Mouse (Mus musculus) yolk sac, embryonic 10.5 days (tissue): ENCODE data around the gene Ly6g6d.
A peak's percentile ranks its signal among the peaks of the same experiment; 100 is the strongest.
"Not testable (repeated sequence)": the region's sequence is repeated elsewhere in the genome, so short reads cannot be mapped to it uniquely, and the experiment has no call there.

Source experiments
- DNase-seq: peaks from one replicate; pipeline ENCODE4 v3.0.0-alpha.2; 2017; ENCODE audit warnings: low spot score

Gene Ly6g6d

DNA sequence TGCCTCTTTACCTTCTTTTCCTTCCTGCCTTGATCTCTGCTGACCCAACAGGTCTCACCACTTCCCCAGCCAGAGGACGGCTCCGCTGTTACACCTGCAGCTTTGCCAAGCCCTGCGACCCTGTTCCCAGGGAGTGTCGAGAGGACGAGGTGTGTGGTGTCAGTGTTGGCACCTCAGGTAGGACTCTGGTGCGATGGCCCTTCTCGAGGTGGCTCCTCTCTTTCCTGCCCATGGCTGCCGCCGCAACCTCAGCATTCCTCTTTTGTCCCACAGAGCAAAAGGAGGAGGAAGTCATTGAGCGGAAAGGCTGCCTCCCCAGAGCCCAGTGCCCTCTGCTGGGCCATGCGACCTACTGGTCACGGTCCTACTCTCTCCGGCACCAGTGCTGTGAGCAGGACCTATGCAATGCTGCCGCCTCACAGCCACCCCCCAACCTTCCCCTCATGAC lies at the start of gene Ly6g6d:
TSS of gene Ly6g6d (minus strand) at position 280 of the 448 bp plus-strand sequence.
- DNase-seq: no peak

DNA sequence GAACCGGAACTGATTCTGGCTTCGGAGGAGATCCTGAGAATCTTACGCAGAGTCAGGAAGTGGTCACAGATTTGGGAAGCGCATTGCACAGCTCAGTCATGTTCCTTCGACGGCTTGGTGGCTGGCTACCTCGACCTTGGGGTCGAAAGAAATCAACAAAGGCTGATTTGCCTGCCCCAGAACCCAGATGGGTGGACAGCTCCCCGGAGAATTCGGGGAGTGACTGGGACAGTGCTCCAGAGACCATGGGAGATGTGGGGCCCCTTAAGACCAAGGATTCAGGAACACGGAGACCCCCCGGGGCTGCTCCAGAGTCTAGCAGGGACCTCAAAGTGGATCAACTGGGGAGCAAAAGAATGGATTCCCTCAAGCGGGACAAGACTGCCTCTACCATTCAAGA lies 49.2 kb upstream of the Ly6g6d start:
- peak; percentile 5 for DNase-seq

DNA sequence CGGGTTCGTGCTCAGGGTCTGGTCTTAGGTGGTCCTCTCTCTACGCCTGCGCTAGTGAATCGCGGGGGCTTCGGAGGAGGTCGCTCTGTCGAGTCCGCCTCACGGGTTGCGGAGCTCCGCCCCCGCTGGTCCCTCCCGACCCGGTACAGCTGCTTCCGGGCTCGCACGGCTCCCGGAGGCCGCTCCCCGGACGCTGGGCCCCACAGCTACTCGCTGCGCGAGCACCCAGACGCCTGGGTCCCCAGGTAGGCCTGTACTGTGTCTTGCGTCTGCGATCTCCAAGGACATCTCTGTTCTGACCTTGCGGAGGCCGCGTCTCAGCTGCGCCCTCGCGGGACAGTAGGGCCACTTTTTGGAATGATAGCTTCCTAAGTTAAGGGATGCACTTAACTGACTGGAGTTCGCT lies 48.3 kb upstream of the Ly6g6d start, which contains the start of gene D17H6S53E:
TSS of gene D17H6S53E (plus strand) at position 168 of the 406 bp plus-strand sequence.
- DNase-seq: peak; percentile 86

DNA sequence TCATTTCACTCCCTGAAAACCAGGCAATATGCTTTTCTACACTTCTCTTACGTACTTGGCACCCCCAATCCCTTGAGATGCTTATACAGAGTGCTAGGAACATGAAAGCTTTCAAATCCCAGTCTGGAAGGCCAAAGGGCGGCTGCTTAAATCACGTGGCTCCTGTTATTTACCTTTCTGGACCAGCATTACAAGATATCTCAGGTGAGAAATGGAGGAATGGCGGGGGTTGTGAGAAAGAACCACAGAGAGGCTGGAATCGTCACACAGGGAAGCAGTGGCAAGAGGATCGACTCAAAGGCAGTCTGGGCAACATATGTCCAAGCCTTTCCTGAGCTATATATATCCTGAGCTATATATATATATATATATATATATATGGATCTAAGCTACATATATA lies 47.7 kb upstream of the Ly6g6d start:
- peak; percentile 68 for DNase-seq

DNA sequence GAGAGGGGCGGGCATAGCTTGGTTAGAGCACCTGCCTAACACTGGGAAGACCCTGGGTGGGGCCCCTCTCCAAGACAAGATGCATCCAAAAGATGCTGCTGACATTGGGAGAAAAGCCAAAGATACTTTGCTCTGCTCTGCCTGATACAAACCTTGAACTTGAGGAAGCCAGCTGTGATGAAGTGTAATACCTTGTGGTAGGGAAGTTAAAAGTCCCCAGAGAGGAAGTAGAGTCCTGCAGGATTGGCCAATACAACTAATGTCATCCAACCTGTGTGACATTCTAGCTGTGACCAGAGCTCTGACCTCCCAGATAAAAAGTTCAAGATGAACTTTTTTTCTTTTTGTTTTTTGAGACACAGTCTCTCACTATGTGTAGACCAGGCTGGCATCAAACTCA lies 47.2 kb upstream of the Ly6g6d start:
- DNase-seq: no peak

DNA sequence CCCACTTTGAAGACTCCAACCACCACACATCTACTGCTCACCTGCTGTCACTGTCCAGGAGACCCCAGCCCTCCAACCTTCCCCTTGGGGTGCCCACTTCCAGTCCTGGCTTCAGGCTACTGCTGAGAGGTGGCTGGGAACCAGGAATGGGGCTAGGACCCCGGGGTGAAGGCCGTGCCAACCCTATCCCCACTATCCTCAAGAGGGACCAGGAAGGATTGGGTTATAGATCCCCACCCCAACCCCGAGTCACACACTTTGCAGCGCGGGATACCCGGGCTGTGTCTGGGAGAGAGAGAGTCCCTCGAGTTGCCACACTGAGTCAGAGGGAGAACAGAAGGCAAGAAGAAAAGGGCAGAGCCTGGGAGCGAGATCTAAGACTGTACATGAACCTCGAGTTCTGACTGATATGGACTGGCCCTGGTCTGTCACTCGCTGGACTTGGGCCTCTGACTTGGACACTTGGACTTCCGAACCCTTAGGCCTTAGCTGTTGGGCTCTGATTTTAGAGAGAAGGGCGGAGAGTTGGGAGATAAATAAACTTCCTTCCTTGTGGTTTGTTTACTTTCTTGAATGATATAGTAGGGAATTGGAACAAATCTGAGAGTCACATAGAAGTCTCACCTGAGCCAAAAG lies 46.5 kb upstream of the Ly6g6d start:
- DNase-seq: not testable (repeated sequence)

DNA sequence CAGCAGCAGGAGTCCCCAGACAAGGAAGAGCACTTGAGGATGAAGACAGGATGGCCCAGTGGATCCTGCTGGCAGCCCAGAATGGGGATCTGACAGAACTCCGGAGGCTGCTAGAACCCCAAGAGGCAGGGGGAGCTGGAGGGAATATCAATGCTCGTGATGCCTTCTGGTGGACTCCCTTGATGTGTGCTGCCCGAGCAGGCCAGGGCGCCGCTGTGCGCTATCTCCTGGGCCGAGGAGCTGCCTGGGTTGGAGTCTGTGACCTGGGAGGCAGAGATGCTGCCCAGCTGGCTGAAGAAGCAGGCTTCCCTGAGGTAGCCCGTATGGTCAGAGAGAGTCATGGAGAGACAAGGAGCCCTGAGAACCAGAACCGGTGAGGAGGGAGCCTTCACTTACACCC lies 45.4 kb upstream of the Ly6g6d start:
- DNase-seq: not testable (repeated sequence)

DNA sequence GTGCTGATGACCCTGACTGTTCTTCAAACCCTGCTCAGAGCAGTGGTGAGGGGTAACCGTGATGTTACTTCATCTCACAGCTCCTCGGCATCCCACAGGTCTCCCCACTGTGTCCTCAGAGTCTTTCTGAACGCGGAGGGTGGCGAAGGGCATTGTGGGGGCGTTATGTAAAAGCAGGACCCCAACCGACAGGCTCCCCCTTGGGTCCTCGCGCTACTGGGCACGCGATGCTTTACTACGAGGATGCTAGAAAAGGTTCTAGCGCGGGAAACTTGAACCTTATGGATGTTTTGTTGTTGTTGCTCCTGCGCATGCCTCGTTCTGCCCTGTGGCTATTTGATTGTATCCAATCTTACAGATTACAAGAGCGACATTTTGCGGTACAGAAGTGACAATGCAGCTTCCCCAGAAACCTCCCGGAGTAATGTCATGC lies 44.0 kb upstream of the Ly6g6d start, which contains the start of gene Csnk2b:
TSS of gene Csnk2b (minus strand) at position 183 of the 433 bp plus-strand sequence.
- no peak for DNase-seq

DNA sequence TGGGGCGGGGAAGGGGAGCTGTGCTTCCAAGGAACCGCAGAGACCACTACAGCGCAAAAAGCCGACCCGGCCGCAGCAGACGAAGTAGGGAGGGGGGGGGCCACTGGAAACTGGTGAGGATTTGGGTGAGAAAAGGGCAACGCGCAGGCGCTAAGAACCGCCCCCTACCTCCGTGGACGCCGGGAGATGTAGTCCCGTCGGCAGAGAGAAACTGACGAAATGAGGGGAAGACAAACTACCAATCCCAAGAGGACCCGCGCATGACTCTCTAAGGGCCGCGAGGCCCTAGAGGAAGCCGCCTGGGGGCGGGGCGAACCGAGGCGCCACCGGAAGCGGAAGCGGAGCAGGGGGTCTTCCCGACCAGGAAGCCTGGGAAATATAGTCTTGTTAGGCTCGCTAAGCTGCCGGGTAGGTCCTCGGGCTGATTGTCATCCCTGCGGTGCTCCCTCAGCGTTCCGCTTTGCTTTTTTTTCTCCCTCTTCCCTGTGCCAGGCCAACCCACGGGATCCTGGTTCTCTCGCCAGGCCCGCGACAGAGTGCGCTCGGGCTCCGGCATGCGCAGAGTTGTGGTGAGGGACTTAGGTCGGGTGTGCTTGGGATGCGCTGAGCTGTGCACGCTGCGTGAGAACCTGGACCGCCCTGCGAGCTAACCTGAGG lies 43.4 kb upstream of the Ly6g6d start, which contains the start of gene Gpank1:
TSS of gene Gpank1 (plus strand) at position 313 of the 657 bp plus-strand sequence.
- peak; percentile 99 for DNase-seq

DNA sequence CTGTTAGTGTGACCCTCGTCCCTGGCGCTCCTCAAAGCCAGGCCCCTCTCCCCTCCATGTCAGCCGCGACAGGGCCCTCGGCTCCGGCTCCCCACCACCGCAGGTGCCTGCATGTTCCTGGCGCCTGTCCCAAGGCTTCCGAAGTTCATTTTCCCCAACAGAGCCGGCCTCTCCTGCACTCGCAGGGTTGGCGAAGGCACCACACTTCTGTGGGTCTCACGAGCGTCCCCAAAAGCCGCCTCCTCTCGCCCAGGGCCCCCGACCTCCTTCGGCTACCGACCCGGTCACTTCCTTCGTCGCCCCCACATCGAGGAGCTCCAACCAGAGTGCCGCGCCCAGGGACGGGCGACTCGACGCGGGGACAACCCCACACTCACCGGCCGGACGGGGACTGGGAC lies 42.9 kb upstream of the Ly6g6d start:
- no peak for DNase-seq

DNA sequence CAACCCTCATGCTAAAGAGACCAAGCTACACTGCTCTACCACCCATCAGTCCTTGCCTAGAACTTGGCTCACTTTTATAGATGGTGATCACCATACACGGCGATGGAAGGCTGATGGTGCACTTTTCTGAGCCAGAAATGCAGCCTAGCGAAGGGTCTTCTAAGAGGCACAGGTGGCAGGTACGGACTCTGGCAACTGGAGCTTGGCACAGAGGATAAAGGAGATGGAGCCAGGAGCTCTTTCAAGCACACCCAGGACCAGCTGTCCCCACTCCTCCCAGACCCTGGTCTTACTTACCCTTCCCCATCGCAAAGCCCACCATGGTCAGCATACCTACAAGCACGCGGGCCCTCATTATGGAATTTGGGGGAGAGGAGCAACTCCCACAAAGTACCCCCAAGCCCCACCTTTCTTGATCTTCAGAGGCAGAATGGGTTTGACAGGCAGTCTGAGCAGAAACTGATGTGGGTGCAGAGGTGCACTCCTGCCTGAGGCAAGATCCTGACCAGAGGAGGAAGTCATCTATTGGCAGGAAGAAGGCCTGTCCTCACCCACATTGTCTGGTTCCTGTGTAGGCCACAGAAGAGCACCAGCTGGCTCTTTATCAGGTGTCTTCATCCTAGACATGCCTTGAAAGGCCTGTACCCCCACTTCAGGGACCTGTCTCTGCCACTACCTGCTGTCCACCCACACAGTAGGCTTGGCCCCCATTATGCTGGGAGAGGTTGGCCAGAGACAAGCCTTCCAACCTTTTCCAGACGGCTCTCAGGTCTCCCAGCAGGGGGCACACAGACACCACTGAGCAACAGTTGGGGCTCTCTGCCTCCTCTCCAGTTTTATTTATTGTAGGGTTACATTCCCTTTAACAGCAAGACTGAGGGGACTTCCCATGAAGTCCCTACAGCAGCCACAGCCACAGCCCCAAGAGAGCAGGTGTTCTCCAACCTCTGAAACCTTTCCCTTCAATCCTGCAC lies 37.5 kb upstream of the Ly6g6d start, which contains the start of gene Ly6g5b:
TSS of gene Ly6g5b (minus strand) at position 383 of the 974 bp plus-strand sequence.
- no peak for DNase-seq

DNA sequence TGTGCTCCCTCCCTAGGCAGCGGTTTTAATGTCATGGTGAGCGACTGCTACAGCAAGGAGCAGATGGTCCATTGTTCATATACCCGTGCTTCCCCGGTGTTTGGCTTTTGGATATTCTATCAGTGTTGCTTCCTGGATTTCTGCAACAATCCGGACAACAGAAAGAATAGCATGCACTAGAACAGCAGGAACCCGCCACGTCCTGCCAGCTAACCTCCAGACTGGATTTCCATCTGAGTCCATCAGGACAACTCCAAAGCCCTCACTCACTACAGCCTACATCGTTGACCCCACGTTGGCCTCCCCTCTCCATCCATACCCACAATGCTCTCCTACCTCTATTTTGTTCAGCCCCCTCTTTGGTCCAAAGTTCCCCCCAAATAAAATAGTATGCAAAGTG lies 33.9 kb upstream of the Ly6g6d start:
- DNase-seq: no peak

DNA sequence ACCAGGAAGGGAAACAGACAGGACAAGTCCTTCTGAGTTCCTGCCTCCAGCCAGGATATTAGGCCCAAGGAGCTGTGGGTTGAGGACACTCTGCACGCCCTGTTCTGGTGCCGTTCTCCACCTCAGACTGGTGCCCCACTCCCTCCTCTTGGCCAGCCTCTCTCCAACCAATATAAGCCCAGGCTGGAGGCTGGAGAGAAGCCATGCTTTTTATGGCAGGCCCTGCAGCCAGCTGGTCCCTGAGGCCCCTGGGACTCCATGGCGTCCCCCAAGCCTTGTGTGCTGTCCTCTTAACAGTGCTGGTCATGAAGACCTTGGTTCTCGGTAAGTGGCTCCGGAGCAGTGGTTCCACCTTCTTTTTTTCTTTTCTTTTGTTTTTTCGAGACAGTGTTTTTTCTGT lies 30.2 kb upstream of the Ly6g6d start, which contains the start of gene Ly6g5c:
TSS of gene Ly6g5c (plus strand) at position 183 of the 400 bp plus-strand sequence.
- DNase-seq: no peak

DNA sequence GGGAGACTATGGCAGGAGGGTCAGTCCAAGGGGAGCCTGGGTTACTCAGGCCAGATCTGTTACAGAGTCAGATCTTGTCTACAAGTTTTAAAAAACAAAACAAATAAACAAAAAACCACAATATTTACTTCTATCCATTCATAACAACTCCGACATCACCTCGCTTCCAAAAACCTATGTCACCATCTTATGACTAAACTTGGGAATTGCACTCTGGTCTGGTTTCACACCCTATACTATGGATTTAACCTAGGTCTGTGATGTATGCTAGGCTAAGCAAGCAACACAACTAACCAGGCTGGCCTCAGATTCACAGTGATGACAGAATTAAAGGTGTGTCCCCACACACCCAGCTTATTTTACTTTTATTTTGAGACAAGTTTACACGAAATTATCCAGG lies 28.7 kb upstream of the Ly6g6d start:
- no peak for DNase-seq

DNA sequence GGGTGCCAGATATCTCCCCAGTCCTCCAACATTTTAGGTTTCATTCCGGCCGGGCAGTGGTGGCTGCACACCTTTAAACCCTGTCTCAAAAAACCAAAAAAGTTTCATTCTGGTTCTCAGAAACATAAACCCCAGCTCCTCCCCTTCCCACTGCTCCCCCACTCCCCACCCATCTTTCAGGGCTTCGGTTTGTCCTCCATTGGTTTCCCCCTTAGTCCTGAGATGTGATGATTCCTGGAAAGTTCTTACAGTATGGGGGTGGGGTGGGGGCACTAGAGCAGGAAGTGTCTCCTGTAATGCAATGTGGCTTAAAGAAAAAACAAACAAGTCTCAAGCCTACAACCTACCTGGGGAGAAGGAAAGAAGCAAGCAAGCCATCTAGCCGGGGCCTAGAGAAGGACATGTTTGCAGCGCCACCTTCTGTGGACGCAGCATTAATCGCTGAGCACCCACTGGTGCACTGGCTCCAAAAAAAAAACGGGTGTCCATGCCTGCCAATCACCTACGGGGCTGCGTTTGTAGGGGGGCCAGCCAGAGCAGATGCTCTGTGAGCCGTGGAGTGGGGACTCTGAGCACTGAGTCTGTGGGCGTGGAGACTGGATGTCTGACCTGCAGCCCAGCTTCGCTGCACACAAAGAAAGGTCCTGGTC lies 28.0 kb upstream of the Ly6g6d start:
- no peak for DNase-seq

DNA sequence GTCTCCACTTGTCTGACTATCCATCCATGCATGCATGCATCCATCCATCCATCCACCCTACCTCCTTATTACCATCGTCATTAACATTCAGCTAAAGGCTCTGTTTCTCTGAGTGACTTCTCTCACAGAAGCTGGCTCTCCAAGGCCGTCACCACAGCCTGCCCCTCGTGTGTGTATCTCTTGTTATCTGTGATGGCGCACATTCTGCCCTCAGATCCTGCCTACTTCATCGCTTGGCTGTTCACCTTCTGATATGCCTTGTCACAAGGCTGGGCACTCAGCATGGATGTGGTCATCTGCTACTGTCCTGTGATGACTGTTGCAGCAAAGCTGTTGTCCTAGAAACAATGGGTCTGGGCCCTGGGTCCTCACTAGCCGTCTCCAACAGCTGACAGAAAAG lies 26.9 kb upstream of the Ly6g6d start:
- DNase-seq: no peak

DNA sequence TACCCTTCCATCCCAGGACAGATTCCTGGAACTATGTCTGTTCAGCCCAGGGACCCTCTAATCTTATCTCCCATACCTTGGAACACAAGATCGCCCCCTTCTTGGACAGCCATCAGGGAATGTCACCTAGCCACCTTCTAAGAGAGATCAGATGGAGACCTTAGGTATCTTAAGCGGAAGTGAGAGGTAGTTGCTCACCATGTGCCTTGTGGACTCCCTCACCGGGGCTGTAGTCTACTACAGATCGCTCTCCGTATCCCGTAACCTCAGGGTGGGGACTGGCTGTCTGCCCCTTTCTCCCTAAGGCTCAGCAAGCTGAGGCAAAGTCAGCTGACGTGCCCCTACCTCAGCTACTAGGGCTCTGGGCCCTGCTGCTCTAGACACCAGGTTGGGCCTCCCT lies 26.2 kb upstream of the Ly6g6d start:
- peak; percentile 58 for DNase-seq

DNA sequence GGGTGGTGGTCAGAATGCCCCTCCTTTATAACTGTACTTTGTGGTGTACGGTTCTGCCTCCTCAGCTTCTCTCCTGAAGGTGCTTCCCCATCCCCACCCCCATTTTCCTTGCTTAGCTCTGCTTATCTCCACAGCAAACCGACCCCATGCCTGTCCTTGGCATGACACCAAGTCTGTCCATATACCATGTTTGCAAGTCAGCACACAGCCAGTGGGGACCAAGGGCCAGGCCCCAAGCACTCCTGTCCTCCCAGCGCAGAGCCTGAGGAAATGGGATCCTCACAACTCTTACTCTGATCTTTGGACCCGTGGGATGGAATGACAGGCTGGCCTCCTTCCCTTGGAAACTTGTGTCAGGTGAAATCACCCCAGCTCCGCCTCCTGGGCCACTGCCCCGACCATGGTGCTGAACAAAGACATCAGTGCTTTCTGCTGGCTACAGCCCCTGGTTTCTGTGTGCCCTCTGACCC lies 25.4 kb upstream of the Ly6g6d start:
- peak; percentile 88 for DNase-seq

DNA sequence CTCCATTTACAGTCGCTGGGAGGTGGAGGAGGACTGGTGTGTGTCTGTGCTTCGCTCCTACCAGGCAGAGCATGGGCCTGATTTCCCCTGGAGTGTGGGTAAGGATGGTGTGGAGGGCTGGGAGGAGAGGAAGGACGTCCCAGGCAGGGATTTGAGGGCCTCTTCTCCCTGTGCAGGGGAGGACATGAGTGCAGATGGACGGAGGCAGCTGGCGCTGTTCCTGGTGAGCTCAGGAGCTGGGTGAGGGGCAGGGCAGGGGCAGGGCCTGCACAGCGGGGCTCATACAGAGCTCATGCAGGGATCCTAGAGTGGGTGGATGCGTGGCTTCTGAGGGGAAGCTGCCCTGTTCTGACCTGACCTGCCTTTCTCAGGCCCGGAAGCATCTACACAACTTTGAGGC lies 24.4 kb upstream of the Ly6g6d start:
- no peak for DNase-seq

DNA sequence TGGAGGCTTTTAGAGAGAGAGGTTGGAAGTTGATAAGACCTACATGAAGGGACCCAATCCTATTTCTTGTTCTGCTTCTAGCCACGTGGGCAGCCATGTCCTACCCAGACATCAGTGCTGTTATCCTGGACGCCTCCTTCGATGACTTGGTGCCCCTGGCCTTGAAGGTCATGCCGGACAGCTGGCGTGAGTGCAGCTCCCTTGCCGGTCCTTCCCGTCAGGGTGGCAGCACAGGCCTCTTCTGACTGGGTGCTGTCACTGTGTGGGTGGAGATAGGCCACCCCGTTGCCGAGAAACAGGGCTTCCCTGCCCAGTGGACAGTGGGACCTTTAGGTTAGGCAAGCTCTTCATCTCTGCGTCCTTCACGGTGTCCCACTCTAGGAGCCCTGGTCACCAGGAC lies 23.3 kb upstream of the Ly6g6d start:
- no peak for DNase-seq

DNA sequence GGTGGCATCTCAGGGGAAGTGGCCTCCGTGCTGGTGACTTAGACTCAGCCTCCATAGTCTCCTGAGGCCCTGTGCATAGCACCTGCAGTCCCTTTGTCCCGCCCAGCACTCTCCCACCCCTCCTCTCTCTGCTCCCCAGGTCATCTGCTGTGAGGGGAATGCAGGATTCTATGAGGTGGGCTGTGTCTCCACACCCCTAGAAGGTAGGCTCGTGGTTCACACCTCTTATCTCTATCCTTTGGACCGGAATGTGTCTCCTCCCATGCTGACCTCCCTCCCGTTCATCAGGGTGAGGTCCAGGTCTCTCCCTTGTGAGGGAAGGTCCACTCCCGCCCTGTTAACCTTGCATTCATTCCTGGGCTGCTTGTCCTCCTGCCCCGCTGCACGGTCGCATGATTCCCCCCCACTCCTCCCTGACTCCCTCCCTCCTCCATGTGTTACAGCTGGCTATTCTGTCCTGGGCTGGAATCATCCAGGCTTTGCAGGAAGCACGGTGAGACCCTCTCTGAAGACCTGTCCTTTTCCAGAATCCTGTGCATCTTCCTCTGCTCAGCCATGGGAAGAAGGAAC lies 22.4 kb upstream of the Ly6g6d start:
- DNase-seq: peak; percentile 88
